Mouse (Mus musculus) left cerebral cortex, postnatal 36 days (tissue): ENCODE measurements around the gene Klhl28. TPM values are rescaled to one million over a fixed set of nuclear protein-coding genes. Genes with fewer than 3 reads are reported as not detected.

ENCODE experiments used
- DNase-seq, 2 experiments: peaks; one replicate each; pipeline ENCODE4 v3.0.0; 2021 to 2022; ENCODE audit warnings: low spot score in 2 of 2, mixed read lengths in 1 of 2
- intact Hi-C: fragments of 180-260 bp; cut with DNase I; formaldehyde crosslinking; loops from one replicate; pipeline ENCODE4 v1.15.1; 2025
- total RNA-seq, 2 experiments: library from RNA; stranded (reverse); gene quantifications; 2 replicates each; pipeline ENCODE4 v1.2.3; 2021

The Klhl28 gene
- total RNA-seq: 10 to 100 TPM; 21.1 to 23.0 TPM

DNA sequence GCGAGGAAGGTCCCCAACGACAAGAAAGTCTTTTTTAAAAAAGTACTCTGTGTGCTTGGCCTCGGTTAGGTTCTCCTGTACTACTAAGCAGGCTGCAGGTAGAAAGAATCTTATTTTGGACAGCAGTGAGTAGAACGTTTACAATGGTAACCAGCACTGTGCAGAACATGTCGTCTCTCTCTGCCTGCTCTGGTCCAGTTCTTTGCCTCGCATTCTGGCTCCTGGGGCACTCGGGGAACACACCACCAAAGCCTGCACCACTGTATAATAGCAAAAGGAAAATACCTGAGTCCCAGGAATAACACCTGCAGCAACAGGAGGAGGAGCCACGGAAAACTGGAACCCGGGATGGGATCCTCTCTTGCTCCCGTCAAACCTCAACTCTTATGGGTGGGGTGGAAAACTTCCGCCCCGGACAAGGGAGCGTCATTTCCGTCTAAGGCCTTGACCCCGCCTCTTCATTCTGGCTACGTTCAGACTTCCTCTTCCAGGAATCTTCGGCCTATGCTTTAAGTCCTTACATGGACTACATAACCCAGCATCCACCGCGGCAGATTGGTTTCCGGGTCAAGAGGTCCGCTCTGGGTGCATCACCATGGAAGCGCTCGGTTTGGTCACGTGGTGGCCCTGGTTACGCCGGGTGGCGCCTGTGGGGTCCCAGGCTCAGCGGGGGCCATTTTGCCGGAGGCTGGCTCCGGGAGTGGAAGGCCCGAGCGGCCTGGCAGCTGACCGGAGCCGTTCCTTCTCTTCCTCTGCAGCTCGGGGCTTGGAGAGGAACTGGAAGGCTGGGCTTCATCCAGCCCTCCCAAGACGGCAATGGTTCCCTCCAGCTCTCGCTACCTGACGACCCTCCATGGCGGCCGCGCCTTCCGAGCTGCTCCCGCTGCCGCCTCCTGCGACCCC is at the start of gene Klhl28, which contains the start of gene Togaram1:
TSS of gene Klhl28 (minus strand) at position 411 of the 903 bp plus-strand sequence.
TSS of gene Togaram1 (plus strand) at position 681 of the 903 bp plus-strand sequence.
- intact Hi-C loops: loop anchor here (5.0 kb wide), 1 partner anchor 48 kb away; the partner anchor contains the start of gene Gm527
- DNase-seq: peak; percentile 99 to 100

- intact Hi-C loops: no loop called here
- no peak for DNase-seq
Measured at GRCm38 (mm10) chr12:65007725-65008124, 42.4 kb upstream of the Klhl28 start.

DNA sequence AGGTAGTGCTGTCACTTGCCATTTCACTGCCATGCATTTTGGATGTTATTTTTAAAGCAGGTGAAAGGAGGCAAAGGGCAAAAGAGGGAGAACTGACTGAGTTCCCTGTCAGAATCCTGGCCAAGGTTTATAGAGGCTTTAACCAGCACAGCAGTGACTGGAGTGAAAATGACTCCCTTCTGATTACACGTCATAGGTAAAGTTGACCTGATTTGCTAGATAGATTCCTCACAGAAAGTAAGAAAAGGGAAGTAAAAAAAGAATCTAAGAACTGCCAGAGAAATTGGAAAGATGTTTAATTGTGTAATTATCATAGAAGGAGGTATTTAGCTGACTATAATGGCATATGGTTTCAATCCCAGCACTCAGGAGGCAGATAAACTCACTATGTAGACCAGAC is 12.2 kb upstream of the Klhl28 start:
- intact Hi-C loops: no loop called here
- DNase-seq: no peak

DNA sequence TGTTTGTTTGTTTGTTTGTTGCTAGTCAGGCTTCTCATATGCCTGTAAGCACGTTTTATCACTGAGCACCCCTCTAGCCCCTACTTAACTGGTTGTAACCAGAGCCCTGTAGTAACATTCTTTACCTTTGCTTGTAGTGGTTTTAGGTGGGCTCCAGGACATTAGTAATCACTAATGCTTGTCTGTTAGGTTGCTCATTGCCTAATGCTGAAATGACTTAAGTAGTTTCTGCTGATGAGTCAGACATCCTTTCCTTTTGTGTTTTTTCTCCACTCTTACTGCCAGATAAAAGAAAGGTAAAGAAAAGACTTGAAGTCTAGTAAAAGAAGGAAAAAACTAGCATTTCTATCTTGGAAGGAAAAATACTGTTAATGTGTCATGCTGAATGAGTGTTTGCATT is 10.9 kb upstream of the Klhl28 start:
- intact Hi-C loops: no loop called here
- DNase-seq: no peak

GRCm38 (mm10) chr12:64975558-64975957 is 10.2 kb upstream of the Klhl28 start:
- intact Hi-C loops: no loop called here
- DNase-seq: no peak

DNA sequence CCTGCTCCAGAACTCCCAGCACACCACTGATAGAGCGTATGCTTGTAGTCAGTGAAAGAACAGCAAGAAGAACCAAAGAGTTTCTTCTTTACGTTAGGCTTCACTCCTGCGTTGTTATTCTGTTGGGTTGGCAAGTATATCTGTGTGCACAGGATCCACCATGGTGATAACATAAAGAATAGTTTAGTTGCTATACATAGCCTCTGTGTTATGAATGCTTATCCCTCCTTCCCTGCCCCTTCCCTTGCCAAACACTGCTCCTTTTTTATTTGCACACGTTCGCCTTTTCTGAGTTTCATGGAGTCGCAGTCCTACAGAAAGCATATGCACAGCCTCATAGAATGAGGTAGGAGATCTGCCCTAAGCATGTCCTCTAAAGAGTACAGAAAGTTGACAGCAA is 6.7 kb upstream of the Klhl28 start:
- no peak for DNase-seq
- intact Hi-C loops: no loop called here

- intact Hi-C loops: no loop called here
- no peak for DNase-seq
Measured at GRCm38 (mm10) chr12:64971399-64971798, 6.1 kb upstream of the Klhl28 start.

- DNase-seq: no peak
- intact Hi-C loops: loop anchor here (5.0 kb wide), 1 partner anchor 51 kb away; the partner anchor contains the start of gene Gm527
Measured at GRCm38 (mm10) chr12:64968067-64968466, 2.7 kb upstream of the Klhl28 start.

- intact Hi-C loops: loop anchor here (5.0 kb wide), 1 partner anchor 50 kb away; the partner anchor contains the start of gene Gm527
- DNase-seq: peak in 1 of 2 experiments; percentile 14
Measured at GRCm38 (mm10) chr12:64967470-64967869, 2.1 kb upstream of the Klhl28 start.

DNA sequence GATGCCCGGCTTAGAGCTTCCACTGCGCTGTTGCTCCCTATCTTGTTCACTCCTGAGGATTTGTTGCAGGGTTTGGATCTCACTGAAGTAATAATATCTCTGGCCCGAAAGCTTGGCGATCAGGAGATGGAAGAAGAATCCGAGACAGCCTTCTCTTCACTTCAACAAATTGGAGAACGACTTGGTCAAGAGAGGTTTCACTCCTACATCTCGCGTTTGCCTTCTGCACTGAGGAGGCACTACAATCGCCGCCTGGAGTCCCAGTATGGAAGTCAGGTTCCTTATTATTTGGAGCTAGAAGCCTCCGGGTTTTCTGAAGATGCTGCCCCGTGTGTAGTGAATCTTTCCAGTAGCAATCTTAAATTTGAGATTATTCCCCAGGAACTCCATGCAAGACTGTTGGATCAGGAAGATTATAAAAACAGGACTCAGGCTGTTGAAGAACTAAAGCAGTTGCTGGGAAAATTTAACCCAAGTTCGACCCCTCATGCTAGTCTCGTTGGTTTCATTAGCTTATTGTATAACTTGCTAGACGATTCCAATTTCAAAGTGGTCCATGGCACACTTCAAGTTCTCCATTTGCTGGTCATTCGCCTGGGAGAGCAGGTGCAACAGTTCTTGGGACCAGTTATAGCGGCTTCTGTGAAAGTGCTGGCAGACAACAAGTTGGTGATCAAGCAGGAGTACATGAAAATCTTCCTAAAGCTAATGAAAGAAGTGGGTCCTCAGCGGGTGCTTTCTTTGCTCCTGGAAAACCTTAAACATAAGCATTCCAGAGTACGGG is 1.5 kb upstream of the Klhl28 start:
- no peak for DNase-seq
- intact Hi-C loops: loop anchor here (5.0 kb wide), 1 partner anchor 50 kb away; the partner anchor contains the start of gene Gm527

GRCm38 (mm10) chr12:64966101-64966631 is 832 bp upstream of the Klhl28 start:
- intact Hi-C loops: loop anchor here (5.0 kb wide), 1 partner anchor 49 kb away; the partner anchor contains the start of gene Gm527
- peak; percentile 54 to 55 for DNase-seq

GRCm38 (mm10) chr12:64964560-64964959 is 774 bp downstream of the Klhl28 start:
- no peak for DNase-seq

DNA sequence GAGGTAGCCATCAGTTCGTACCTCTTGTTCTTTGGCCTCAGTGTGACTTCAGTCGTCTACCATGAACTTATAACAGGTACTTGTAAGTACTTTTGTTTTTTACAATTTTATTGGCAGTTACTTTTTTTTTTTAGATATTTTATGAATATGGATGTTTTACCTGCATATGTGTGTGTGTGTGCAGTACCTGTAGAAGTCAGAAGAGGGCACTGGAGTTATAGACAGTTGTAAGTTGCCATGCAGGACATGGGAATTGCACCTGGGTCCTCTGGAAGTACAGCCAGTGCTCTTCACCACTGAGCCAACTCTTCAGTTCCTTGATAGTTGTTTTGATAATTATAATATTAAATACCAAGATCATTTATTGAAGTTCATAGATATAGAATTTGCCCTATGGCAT is 27.8 kb downstream of the Klhl28 start:
- no peak for DNase-seq
- intact Hi-C loops: no loop called here

More at GRCm38 (mm10) chr12:64964560-64964959, 774 bp downstream of the Klhl28 start:
- intact Hi-C loops: no loop called here

DNA sequence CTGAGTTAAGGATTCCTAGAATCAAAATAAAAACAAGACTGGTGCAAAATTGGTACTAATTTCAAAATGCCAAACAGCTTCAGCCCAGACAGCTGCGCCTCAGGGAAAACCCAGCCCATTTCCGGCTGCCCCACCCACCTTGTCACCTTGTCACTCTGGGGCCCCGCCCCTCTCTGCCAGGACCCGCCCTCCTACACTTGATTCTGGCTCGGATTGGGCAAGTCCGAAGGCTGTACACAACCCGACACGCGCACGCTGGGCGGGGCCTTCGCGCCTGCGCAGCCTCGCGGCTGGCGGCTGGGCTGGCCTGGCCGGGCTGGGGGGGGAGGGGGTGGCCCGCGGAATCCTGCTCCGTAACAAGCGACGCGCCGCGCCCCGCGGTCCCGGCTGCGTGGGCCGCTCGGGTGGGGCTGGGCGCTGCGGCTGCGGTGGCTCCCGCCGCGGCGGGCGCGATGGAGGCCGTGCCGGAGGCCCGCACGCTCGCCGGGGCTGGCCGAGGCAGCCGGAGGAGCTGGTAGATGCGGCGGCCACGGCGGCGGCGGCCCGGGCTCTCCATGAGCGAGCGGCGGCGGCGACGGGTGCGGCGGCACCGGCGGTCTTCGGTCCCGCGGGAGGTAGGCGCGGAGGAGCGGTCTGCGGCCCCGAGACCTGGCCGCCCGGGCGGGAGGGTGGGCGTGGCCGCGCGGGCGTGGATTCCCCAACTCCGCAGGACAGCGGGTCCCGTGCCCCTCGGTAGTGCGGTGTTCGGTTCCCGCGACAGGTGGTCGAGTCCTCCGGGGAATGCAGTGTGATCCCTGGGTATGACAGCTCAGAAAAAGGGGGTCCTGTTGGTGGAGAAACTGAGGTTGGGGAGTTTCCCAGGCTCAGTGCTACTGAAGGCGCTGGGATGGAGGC is 47.5 kb downstream of the Klhl28 start, which contains the start of gene Gm527:
TSS of gene Gm527 (plus strand) at position 329 of the 894 bp plus-strand sequence.
- intact Hi-C loops: loop anchor here (5.0 kb wide), 1 partner anchor 49 kb away; the partner anchor contains the start of genes Klhl28 and Togaram1
- peak; percentile 91 to 95 for DNase-seq

- no peak for DNase-seq
- intact Hi-C loops: loop anchor here (5.0 kb wide), 1 partner anchor 51 kb away; the partner anchor contains the start of genes Klhl28 and Togaram1
Measured at GRCm38 (mm10) chr12:64916735-64917134, 48.6 kb downstream of the Klhl28 start.

GRCm38 (mm10) chr12:64912996-64913395 is 52.3 kb downstream of the Klhl28 start:
- DNase-seq: peak in 1 of 2 experiments; percentile 17
- intact Hi-C loops: no loop called here

- no peak for DNase-seq
- intact Hi-C loops: no loop called here
Measured at GRCm38 (mm10) chr12:64903186-64903585, 62.1 kb downstream of the Klhl28 start.

GRCm38 (mm10) chr12:64902506-64902905 is 62.8 kb downstream of the Klhl28 start:
- DNase-seq: no peak

More at GRCm38 (mm10) chr12:64902506-64902905, 62.8 kb downstream of the Klhl28 start:
- intact Hi-C loops: no loop called here
